Mouse (Mus musculus): Measurements from ENCODE around the gene Cab39. TPM values are rescaled to one million over a fixed set of nuclear protein-coding genes. Genes with fewer than 3 reads are reported as not detected.

The Cab39 gene
- polyA plus RNA-seq, 1 experiment from 2014 or later = 24.1 TPM

DNA sequence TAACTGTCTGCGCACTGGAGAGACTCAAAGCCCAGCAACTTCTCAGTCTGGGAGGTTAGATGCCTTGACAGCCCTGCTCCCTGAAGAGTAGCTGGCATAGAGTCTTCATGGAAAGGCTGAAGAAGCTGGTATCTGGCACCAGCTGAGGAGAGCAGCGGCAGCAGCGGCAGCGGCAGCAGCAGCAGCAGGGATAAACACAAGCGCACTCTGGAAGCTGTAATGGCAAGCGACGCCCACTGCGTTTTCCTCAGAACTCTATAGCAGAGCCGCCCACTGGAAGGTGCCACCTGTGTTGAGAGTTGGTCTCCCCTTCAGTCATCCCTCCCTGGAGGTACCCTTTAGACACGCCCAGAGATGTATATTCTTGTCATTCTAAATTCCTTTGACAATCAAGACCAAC is 17.1 kb upstream of the Cab39 start:
- no peak overlapping the region for H3K4me2 ChIP-seq (ENCODE audit: low read depth, low read length)
- H3K27ac ChIP-seq (ENCODE audit: low read length) = no peak overlapping the region
- WGBS = 54% methylated on average over 10 of the region's 10 CpGs
- H3K4me1 ChIP-seq (ENCODE audit: control insufficient read depth, insufficient read depth, low read length) = no peaks in the 10 kb centered on the region
- ATAC-seq (replicated peaks; ENCODE audit: extremely low read depth, insufficient read depth, low FRiP score) = no peak
- no peaks in the 10 kb centered on the region for H3K36me3 ChIP-seq (ENCODE audit: control insufficient read depth, insufficient read depth)
- H3K9me3 ChIP-seq (replicated peaks; ENCODE audit: control insufficient read depth, low read length) = no peaks in the 10 kb centered on the region
- H3K27me3 ChIP-seq (ENCODE audit: control insufficient read depth, insufficient read depth, low read length) = no peaks in the 10 kb centered on the region
- H3K4me3 ChIP-seq (ENCODE audit: low read length) = no peak overlapping the region
- no peak overlapping the region for H3K9ac ChIP-seq (ENCODE audit: low read length)

DNA sequence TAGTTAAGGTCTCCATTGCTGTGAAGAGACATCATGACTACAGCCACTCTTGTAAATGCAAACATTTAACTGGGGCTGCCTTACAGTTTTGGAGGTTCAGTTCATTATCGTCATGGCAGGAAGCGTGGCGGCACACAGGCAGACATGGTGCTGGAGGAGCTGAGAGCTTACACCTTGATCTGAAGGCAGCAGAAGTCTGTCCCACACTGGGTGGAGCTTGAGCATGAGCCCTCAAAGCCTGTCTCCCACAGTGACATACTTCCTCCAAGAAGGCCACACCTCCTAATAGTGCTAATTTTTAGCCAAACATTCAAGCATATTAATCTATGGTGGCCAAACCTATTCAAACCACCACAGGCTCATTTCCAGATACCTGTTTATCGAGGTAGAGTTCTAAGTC is 14.8 kb upstream of the Cab39 start, which contains the start of gene A630001G21Rik:
A630001G21Rik (minus strand) TSS at position 208 of the 400 bp plus-strand sequence.
- ATAC-seq (replicated peaks; ENCODE audit: extremely low read depth, insufficient read depth, low FRiP score) = no peak
- no peaks in the 10 kb centered on the region for H3K9me3 ChIP-seq (replicated peaks; ENCODE audit: control insufficient read depth, low read length)
- H3K27ac ChIP-seq (ENCODE audit: low read length) = no peak within 1 kb of the TSS
- no peaks in the 10 kb centered on the region for H3K27me3 ChIP-seq (ENCODE audit: control insufficient read depth, insufficient read depth, low read length)
- no peaks in the 10 kb centered on the region for H3K4me1 ChIP-seq (ENCODE audit: control insufficient read depth, insufficient read depth, low read length)
- H3K9ac ChIP-seq (ENCODE audit: low read length) = no peak within 1 kb of the TSS
- WGBS = 87% methylated on average over 4 of the region's 4 CpGs
- H3K4me3 ChIP-seq (ENCODE audit: low read length) = no peak within 1 kb of the TSS
- no peaks in the 10 kb centered on the region for H3K36me3 ChIP-seq (ENCODE audit: control insufficient read depth, insufficient read depth)
- H3K4me2 ChIP-seq (ENCODE audit: low read depth, low read length) = no peak within 1 kb of the TSS

DNA sequence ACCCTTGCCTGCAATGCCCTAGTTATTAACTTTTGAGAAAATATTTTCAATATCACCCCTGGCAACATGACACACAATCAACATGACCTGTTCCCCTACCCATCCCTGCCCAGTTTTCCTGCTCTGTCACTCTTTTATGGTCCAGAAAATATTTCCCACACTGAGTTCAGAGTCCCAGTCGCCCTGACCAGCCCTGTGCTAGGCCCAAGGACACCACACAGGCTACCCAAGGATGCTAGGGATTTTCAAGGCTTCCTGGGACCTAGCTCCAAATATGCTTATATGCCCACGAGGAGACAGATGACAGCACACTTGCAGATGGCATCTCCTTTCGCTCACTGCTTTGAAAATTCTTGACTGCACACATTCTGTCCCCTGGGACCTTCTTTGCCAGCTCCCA is 14.2 kb upstream of the Cab39 start:
- H3K27ac ChIP-seq (ENCODE audit: low read length) = no peak overlapping the region
- no peaks in the 10 kb centered on the region for H3K4me1 ChIP-seq (ENCODE audit: control insufficient read depth, insufficient read depth, low read length)
- H3K4me2 ChIP-seq (ENCODE audit: low read depth, low read length) = no peak overlapping the region
- no peaks in the 10 kb centered on the region for H3K9me3 ChIP-seq (replicated peaks; ENCODE audit: control insufficient read depth, low read length)
- no peak overlapping the region for H3K4me3 ChIP-seq (ENCODE audit: low read length)
- H3K27me3 ChIP-seq (ENCODE audit: control insufficient read depth, insufficient read depth, low read length) = no peaks in the 10 kb centered on the region
- no peak for ATAC-seq (replicated peaks; ENCODE audit: extremely low read depth, insufficient read depth, low FRiP score)
- WGBS = 59% methylated on average over 3 of the region's 3 CpGs
- H3K36me3 ChIP-seq (ENCODE audit: control insufficient read depth, insufficient read depth) = no peaks in the 10 kb centered on the region
- H3K9ac ChIP-seq (ENCODE audit: low read length) = no peak overlapping the region

DNA sequence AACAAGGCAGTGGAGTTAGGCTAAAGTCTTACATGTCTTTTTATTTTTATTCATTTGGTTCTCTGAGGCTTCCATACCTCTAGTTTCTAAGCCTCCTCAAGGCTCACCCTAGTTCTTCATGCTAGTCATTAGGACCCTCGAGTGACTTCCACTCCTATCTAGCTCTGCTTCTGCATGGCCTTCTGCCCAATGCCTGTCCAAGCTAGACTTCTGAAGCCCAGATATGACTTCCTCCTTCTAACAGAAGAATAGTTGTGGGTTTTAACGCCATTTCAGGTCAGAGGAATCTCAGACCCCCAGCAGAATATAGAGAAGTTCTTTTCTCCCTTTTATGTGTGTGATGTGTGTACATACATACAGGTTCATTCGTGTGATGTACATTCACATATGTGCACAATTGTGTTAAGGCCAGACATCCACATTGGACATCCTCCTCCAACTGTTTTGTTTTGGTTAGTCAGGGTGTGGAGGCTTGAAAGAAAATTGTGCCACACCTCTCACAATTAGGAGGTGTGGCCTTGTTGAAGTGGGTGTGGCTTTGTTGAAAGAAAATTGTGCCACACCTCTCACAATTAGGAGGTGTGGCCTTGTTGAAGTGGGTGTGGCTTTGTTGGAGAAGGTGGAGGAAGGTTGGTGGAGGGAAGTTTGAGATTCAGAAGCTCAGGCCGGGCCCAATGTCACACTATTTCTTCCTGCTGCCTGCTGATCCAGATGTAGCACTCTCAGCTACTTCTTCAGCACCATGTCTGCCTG is 13.6 kb upstream of the Cab39 start:
- no peak overlapping the region for H3K4me3 ChIP-seq (ENCODE audit: low read length)
- H3K4me1 ChIP-seq (ENCODE audit: control insufficient read depth, insufficient read depth, low read length) = no peaks in the 10 kb centered on the region
- H3K4me2 ChIP-seq (ENCODE audit: low read depth, low read length) = no peak overlapping the region
- no peak overlapping the region for H3K9ac ChIP-seq (ENCODE audit: low read length)
- H3K27ac ChIP-seq (ENCODE audit: low read length) = no peak overlapping the region
- no peaks in the 10 kb centered on the region for H3K36me3 ChIP-seq (ENCODE audit: control insufficient read depth, insufficient read depth)
- WGBS = 58% methylated on average over 4 of the region's 4 CpGs
- no peaks in the 10 kb centered on the region for H3K27me3 ChIP-seq (ENCODE audit: control insufficient read depth, insufficient read depth, low read length)
- H3K9me3 ChIP-seq (replicated peaks; ENCODE audit: control insufficient read depth, low read length) = no peaks in the 10 kb centered on the region
- ATAC-seq (replicated peaks; ENCODE audit: extremely low read depth, insufficient read depth, low FRiP score) = no peak

DNA sequence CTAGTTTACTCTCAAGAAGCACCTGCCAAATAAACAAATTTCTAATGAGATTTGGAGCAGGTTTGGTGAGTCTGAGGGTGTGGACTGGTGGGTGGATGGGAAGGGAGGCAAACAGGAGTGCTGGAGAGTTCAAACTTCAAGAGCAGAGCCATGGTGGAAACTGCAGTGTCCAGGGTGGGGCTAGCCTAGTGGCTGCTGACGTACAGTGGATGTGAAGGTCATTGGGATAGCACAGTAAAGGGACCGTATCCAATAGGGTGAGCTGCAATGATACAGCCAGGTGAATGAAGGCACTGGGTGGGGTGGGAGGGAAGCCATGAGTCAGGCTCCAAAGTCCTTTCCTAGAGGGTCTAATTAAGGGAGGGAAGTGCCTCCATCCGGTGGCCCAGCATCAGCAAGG is 2.7 kb upstream of the Cab39 start:
- Histone ChIP-seq H3K4me2 (ENCODE audit: low read depth, low read length) (no peak overlapping the region), H3K27ac (ENCODE audit: low read length) (no peak overlapping the region), H3K36me3 (ENCODE audit: control insufficient read depth, insufficient read depth) (no peaks in the 10 kb centered on the region), H3K4me1 (ENCODE audit: control insufficient read depth, insufficient read depth, low read length) (peaks cover 3% of the 10 kb centered on the region), H3K27me3 (ENCODE audit: control insufficient read depth, insufficient read depth, low read length) (no peaks in the 10 kb centered on the region), H3K9ac (ENCODE audit: low read length) (no peak overlapping the region), H3K4me3 (ENCODE audit: low read length) (no peak overlapping the region), H3K9me3 (replicated peaks; ENCODE audit: control insufficient read depth, low read length) (no peaks in the 10 kb centered on the region)
- 70% methylated on average over 3 of the region's 3 CpGs for WGBS
- ATAC-seq (replicated peaks; ENCODE audit: extremely low read depth, insufficient read depth, low FRiP score) = no peak

DNA sequence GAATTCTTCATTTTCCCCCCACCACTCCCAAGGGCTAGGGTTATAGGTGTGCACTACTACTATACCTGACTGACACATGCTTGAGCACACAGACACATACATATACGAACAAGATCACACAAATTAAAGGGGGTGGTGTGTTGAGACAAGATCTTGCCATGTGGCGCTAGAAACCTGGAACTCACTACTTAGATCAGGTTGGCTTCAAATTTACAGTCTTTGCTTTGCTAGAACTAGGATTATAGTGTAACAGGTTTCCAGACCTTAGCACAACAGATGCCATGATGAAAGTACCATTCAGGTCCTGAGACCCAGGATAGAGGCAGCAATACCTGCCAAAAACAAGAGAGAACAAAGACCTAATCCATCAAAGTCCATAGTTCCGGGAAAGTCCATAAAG is 1.8 kb upstream of the Cab39 start:
- WGBS = 86% methylated on average over 3 of the region's 3 CpGs
- peaks cover 3% of the 10 kb centered on the region for H3K4me1 ChIP-seq (ENCODE audit: control insufficient read depth, insufficient read depth, low read length)
- H3K27ac ChIP-seq (ENCODE audit: low read length) = no peak overlapping the region
- H3K9ac ChIP-seq (ENCODE audit: low read length) = no peak overlapping the region
- H3K9me3 ChIP-seq (replicated peaks; ENCODE audit: control insufficient read depth, low read length) = no peaks in the 10 kb centered on the region
- no peak overlapping the region for H3K4me3 ChIP-seq (ENCODE audit: low read length)
- H3K36me3 ChIP-seq (ENCODE audit: control insufficient read depth, insufficient read depth) = no peaks in the 10 kb centered on the region
- H3K4me2 ChIP-seq (ENCODE audit: low read depth, low read length) = no peak overlapping the region
- ATAC-seq (replicated peaks; ENCODE audit: extremely low read depth, insufficient read depth, low FRiP score) = no peak
- H3K27me3 ChIP-seq (ENCODE audit: control insufficient read depth, insufficient read depth, low read length) = no peaks in the 10 kb centered on the region

DNA sequence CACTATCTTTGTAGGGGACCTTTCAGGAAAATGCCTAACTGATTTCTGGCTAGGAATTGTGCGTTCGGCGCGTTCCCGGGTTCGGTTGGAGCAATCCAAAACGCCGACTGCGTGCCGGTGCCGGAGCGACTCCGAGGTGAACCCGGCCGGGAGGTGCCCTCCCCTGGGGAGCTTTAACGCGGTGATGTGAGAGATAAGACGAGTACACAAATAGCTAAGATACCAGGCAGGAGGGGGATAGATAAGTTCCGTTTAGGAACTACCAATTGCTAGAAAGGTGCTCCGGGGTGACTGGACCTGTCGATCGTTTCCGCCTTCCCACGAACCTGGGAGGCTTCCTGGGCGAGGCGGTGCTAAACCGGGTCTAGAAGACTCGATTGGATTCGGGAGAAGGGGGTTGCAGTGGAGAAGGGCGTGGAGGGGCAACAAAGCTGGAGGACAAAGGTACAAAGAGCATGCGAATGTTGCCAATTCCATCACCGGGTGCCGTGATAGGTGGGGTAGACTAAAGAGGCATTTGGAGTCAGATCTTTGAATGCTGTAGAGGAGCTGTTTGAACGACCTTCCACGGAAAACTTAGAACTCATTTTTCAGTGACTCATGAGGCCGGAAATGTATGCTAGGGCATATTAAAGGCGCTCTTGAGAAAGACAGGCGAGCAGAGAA is 998 bp downstream of the Cab39 start:
- ATAC-seq (replicated peaks; ENCODE audit: extremely low read depth, insufficient read depth, low FRiP score) = peak; percentile 29; the same call in 1 of the 2 replicates
- WGBS = under 1% methylated on average over 38 of the region's 38 CpGs
- no peaks in the 10 kb centered on the region for H3K27me3 ChIP-seq (ENCODE audit: control insufficient read depth, insufficient read depth, low read length)
- H3K9me3 ChIP-seq (replicated peaks; ENCODE audit: control insufficient read depth, low read length) = no peaks in the 10 kb centered on the region
- no peaks in the 10 kb centered on the region for H3K36me3 ChIP-seq (ENCODE audit: control insufficient read depth, insufficient read depth)
- peak overlapping the region; percentile 96 for H3K9ac ChIP-seq (ENCODE audit: low read length)
- H3K4me3 ChIP-seq (ENCODE audit: low read length) = peak overlapping the region; percentile 85
- H3K4me1 ChIP-seq (ENCODE audit: control insufficient read depth, insufficient read depth, low read length) = peaks cover 7% of the 10 kb centered on the region
- peak overlapping the region; percentile 74 for H3K4me2 ChIP-seq (ENCODE audit: low read depth, low read length)
- peak overlapping the region; percentile 96 for H3K27ac ChIP-seq (ENCODE audit: low read length)

DNA sequence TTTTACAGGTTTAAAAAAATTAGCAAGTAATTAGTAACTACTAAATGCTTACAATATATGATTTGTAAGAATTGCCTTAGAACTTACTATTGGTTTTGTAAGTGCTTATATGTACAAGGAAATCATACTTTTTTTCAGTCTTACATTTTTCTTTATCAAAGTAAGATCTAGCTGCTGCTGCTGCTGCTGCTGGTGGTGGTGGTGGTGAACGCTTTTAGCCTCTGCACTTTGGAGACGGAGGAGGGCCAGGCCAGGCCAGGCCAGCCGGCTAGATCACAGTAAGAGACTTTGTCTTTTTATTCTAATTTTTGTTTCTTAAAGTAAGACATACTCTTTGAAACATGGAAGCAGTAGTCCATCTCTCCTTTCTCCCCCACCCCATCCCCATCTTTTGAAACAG is 2.0 kb downstream of the Cab39 start:
- peak overlapping the region; percentile 56; the same call in 1 of the 2 replicates for H3K9ac ChIP-seq (ENCODE audit: low read length)
- no peaks in the 10 kb centered on the region for H3K9me3 ChIP-seq (replicated peaks; ENCODE audit: control insufficient read depth, low read length)
- H3K27me3 ChIP-seq (ENCODE audit: control insufficient read depth, insufficient read depth, low read length) = no peaks in the 10 kb centered on the region
- ATAC-seq (replicated peaks; ENCODE audit: extremely low read depth, insufficient read depth, low FRiP score) = no peak
- H3K4me1 ChIP-seq (ENCODE audit: control insufficient read depth, insufficient read depth, low read length) = peaks cover 11% of the 10 kb centered on the region
- no peaks in the 10 kb centered on the region for H3K36me3 ChIP-seq (ENCODE audit: control insufficient read depth, insufficient read depth)
- H3K27ac ChIP-seq (ENCODE audit: low read length) = no peak overlapping the region
- 47% methylated on average over 3 of the region's 3 CpGs for WGBS
- H3K4me2 ChIP-seq (ENCODE audit: low read depth, low read length) = peak overlapping the region; percentile 41
- H3K4me3 ChIP-seq (ENCODE audit: low read length) = peak overlapping the region; percentile 10; the same call in 1 of the 2 replicates

DNA sequence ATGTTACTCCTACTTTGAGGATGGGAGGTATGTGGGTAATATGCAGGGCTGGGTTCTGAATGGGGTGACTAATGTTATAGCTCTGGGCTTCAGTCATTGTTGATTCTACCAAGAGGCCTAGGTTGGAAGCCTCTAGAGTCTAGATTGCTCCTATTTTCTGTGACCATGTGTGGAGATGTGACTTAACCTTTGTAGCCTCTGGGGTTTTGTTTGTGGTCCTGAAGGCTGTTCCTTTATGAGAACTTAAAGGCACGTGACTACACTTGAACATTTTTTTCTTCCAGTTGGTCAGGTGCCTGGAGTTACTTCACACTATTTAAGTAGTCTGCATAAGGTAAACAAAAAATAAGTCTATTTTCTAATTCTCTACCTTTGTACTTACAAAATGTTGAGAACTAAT is 6.5 kb downstream of the Cab39 start:
- Histone ChIP-seq H3K36me3 (ENCODE audit: control insufficient read depth, insufficient read depth) (no peaks in the 10 kb centered on the region), H3K9ac (ENCODE audit: low read length) (no peak overlapping the region), H3K4me3 (ENCODE audit: low read length) (no peak overlapping the region), H3K9me3 (replicated peaks; ENCODE audit: control insufficient read depth, low read length) (no peaks in the 10 kb centered on the region), H3K4me2 (ENCODE audit: low read depth, low read length) (no peak overlapping the region), H3K27me3 (ENCODE audit: control insufficient read depth, insufficient read depth, low read length) (no peaks in the 10 kb centered on the region), H3K4me1 (ENCODE audit: control insufficient read depth, insufficient read depth, low read length) (peaks cover 21% of the 10 kb centered on the region), H3K27ac (ENCODE audit: low read length) (no peak overlapping the region)
- 58% methylated on average over 1 of the region's 1 CpGs for WGBS
- ATAC-seq (replicated peaks; ENCODE audit: extremely low read depth, insufficient read depth, low FRiP score) = no peak
